Mouse (Mus musculus) lung, adult 2 months (tissue): ENCODE measurements around the gene Lgi4.

Experiments
- CTCF ChIP-seq: fragments of 200-500 bp; IDR thresholded peaks from 2 replicates; pipeline ENCODE4 v1.5.1; 2011; ENCODE audit warnings: mild to moderate bottlenecking, low read length, control low read depth; ENCODE audit not compliant: insufficient read depth
- POLR2A ChIP-seq: fragments of 200-500 bp; IDR thresholded peaks from 2 replicates; pipeline ENCODE4 v1.6.1; 2011; ENCODE audit warnings: low read depth, mild to moderate bottlenecking, control low read depth, low read length, borderline replicate concordance; ENCODE audit errors: extremely low read depth

DNA sequence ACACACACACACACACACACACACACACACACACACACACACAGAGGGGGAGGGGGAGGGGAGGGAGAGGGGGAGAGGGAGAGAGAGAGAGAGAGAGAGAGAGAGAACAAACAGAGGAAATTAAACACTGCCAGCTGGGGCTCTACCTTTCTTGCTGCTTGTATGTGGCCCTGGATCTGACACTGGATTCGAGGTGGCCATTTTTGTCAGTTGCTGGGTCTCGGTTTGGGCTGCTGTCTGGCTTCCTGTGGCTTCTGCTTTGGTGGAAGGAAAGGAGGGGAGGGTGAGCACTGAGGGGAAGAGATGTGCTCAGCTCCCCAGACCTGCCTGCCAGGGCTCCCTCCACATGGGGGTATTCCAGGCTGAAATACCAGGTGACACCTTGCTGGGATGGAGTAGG, 21.5 kb upstream of the Lgi4 start:
- no peak for TF ChIP-seq CTCF
- no peak for TF ChIP-seq POLR2A
